Mouse (Mus musculus): ENCODE measurements around the gene Akt2.

DNA sequence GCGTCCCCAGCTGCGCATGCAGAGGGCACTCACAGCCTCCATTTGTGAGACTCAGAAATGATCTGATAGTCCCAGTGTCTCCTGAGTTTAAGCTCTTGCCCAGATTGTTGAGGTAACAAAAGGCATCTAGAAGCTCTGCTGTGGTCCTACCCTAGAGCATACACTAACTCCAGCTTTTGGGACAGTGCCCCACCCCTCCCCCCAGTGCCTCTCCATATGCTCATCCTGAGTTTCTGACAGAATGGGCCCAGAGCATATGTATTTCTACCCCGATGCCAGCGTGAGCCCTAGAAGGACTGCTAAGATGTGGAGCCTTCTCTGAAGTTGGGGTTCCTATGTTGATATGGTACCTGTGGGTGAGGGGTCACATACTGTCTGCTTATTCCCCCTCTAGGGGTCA is 40.1 kb downstream of the Akt2 start:
- TF ChIP-seq POLR2A (IDR thresholded peaks at IDR 0.05; ENCODE audit: borderline replicate concordance, extremely low read depth, low read depth, low read length) (no peak), CTCF (IDR thresholded peaks at IDR 0.05; ENCODE audit: insufficient read depth, low read length) (no peak)

Data from lung, adult 2 months (tissue).